ENCODE assay signal across 17 mouse cellular contexts in genomic region chr2:160882436-160882835, GRCm38 (mm10). TPM values are rescaled to one million over a fixed set of nuclear protein-coding genes. Genes with fewer than 3 reads are reported as not detected.
DNase-seq lines count a peak whose midpoint lies in the region; ATAC-seq lines count a peak whose summit lies in the region.
"Had no signal": no experiment of that assay in that cellular context is flagged by ENCODE, and none has a peak within 500 bp of the region (broad histone marks: within the 10 kb centered on the region; RNA-seq: fewer than 3 reads in every experiment).

No protein-coding gene starts in this region.

- H3K4me3 ChIP-seq in brown adipose tissue, adult 24 weeks (ENCODE audit: insufficient read depth, low read depth, low read length), result no peak overlapping the region
- H3K4me3 ChIP-seq: erythroblast, embryonic 14.5 days; heart, embryonic 10.5 days; liver, embryonic 12.5 days; midbrain, embryonic 12.5 days; stomach, embryonic 15.5 days had no signal

- H3K27ac ChIP-seq in brown adipose tissue, adult 24 weeks (replicated peaks; ENCODE audit: low read depth, low read length), result peak overlapping the region; percentile 95
- H3K27ac ChIP-seq: heart, embryonic 10.5 days; kidney, postnatal 0 days; liver, embryonic 12.5 days; midbrain, embryonic 12.5 days; stomach, embryonic 15.5 days had no signal

- DNase-seq in cerebellum, postnatal 14 days, result peak; percentile 68 to 72
- no peak for DNase-seq in cerebellum, adult 11 months
- DNase-seq in layer of hippocampus, postnatal 36 days, result peak; percentile 12 to 15
- no peak for DNase-seq in layer of hippocampus, postnatal 25 days (ENCODE audit: extremely low spot score in 1 of 2, low spot score in 1 of 2)
- peak; percentile 54 for DNase-seq in adrenal gland, adult 8-10 months
- DNase-seq: forebrain, postnatal 0 days; layer of hippocampus, adult 9-11 months; retina, postnatal 1 day had no signal

- H3K4me1 ChIP-seq in brown adipose tissue, adult 24 weeks (ENCODE audit: control insufficient read depth, insufficient read depth, insufficient read length, low read length), result peaks cover 46% of the 10 kb centered on the region
- H3K4me1 ChIP-seq: midbrain, embryonic 12.5 days had no signal

- ATAC-seq in erythroid progenitor cell, adult 5-6 weeks (replicated peaks; ENCODE audit: low FRiP score, poor library complexity, severe bottlenecking), result no peak
- ATAC-seq: forebrain, postnatal 0 days; liver, embryonic 12.5 days had no signal

RNA-seq across cellular contexts. Expression of gene Lpin3, which starts 2.0 kb away (rescaled TPM):
- total RNA-seq in layer of hippocampus, postnatal 36 days (2021), result 1 to 10 TPM; 1.1 to 1.4 TPM
- total RNA-seq in layer of hippocampus, postnatal 25 days (2021), result 1 to 10 TPM in 1 of 2 experiments, under 1 TPM in 1; 0.94 to 1.1 TPM
- 10 to 100 TPM; 39.0 to 84.3 (median 50.2) TPM for total RNA-seq in adrenal gland, adult 8-10 months (2022)
- polyA plus RNA-seq in brown adipose tissue, adult 24 weeks (2012; ENCODE audit: insufficient read depth, insufficient read length, missing spikeins), result 0.71 and 3.0 TPM in 2 replicates
- not detected in 2 replicates for total RNA-seq in erythroid progenitor cell, adult 5-6 weeks (2015; ENCODE audit: low replicate concordance)
- not detected in 2 replicates for total RNA-seq in erythroid progenitor cell, adult 5-6 weeks (2017; ENCODE audit: low replicate concordance)
- polyA plus RNA-seq: erythroblast, embryonic 14.5 days had no signal

RNA-seq across cellular contexts. Expression of gene Zhx3, which starts 9.6 kb away (rescaled TPM):
- 100 to 1,000 TPM in 1 of 2 experiments, 10 to 100 TPM in 1; 92.9 to 124 TPM for total RNA-seq in layer of hippocampus, postnatal 36 days (2021)
- total RNA-seq in layer of hippocampus, postnatal 25 days (2021), result 100 to 1,000 TPM in 1 of 2 experiments, 10 to 100 TPM in 1; 93.9 to 107 TPM
- total RNA-seq in adrenal gland, adult 8-10 months (2022), result 10 to 100 TPM; 66.1 to 97.0 (median 75.6) TPM
- polyA plus RNA-seq in brown adipose tissue, adult 24 weeks (2012; ENCODE audit: insufficient read depth, insufficient read length, missing spikeins), result 10.3 and 11.0 TPM in 2 replicates
- 2.1 and 5.8 TPM in 2 replicates for total RNA-seq in erythroid progenitor cell, adult 5-6 weeks (2015; ENCODE audit: low replicate concordance)
- 2.1 and 7.3 TPM in 2 replicates for total RNA-seq in erythroid progenitor cell, adult 5-6 weeks (2017; ENCODE audit: low replicate concordance)

RNA-seq across cellular contexts. Expression of gene Emilin3, which starts 29.7 kb away (rescaled TPM):
- total RNA-seq in layer of hippocampus, postnatal 36 days (2021), result under 1 TPM in 1 of 2 experiments, not detected in 1; 0.15 TPM
- total RNA-seq in layer of hippocampus, postnatal 25 days (2021), result under 1 TPM; 0.12 to 0.14 TPM
- total RNA-seq in adrenal gland, adult 8-10 months (2022), result not detected
- not detected in 2 replicates for polyA plus RNA-seq in brown adipose tissue, adult 24 weeks (2012; ENCODE audit: insufficient read depth, insufficient read length, missing spikeins)
- not detected in 2 replicates for total RNA-seq in erythroid progenitor cell, adult 5-6 weeks (2015; ENCODE audit: low replicate concordance)
- total RNA-seq in erythroid progenitor cell, adult 5-6 weeks (2017; ENCODE audit: low replicate concordance), result not detected in 2 replicates
- total RNA-seq: MEL had no signal
- polyA plus RNA-seq: erythroblast, embryonic 14.5 days had no signal

Comparison
In these comparisons a context has a peak if more than half of its experiments do, and no peak if none do; other contexts are left out.
1. DNase-seq: peak in cerebellum, postnatal 14 days (2 of 2), layer of hippocampus, postnatal 36 days (2 of 2) and adrenal gland, adult 8-10 months (single experiment); none in cerebellum, adult 11 months (single experiment) and layer of hippocampus, postnatal 25 days (0 of 2).
2. RNA of gene Lpin3, which starts 2.0 kb away (total RNA-seq): 39.0 to 84.3 TPM in adrenal gland, adult 8-10 months; 1.1 to 1.4 TPM in layer of hippocampus, postnatal 36 days, 0.94 to 1.1 TPM in layer of hippocampus, postnatal 25 days and not detected in erythroid progenitor cell, adult 5-6 weeks; every median in the first group is over 10 times any median in the second.
3. RNA of gene Zhx3, which starts 9.6 kb away (total RNA-seq): 92.9 to 124 TPM in layer of hippocampus, postnatal 36 days, 93.9 to 107 TPM in layer of hippocampus, postnatal 25 days and 66.1 to 97.0 TPM in adrenal gland, adult 8-10 months; 2.1 to 7.3 TPM in erythroid progenitor cell, adult 5-6 weeks; every median in the first group is over 4 times any median in the second.